Mouse (Mus musculus) lung, embryonic 16.5 days (tissue): ENCODE data around the gene Camta1. TPM values are rescaled to one million over a fixed set of nuclear protein-coding genes. Genes with fewer than 3 reads are reported as not detected.

Experiments
- ATAC-seq: fragments of 200-750 bp; cut with Nextera tagmentation; 2 replicates; pipeline ENCODE4 v1.8.0; 2017; ENCODE audit warnings: low read depth, mild to moderate bottlenecking, moderate library complexity
- H3K27ac ChIP-seq: fragments of 300-500 bp; sonication (generic); 2 replicates; pipeline ENCODE4 v1.5.1; 2014; ENCODE audit warnings: mild to moderate bottlenecking, control low read depth, low read length
- H3K27me3 ChIP-seq: fragments of 300-500 bp; sonication (generic); 2 replicates; pipeline ENCODE4 v1.6.1; 2014; ENCODE audit warnings: low read depth, low read length, mixed read lengths; ENCODE audit not compliant: control insufficient read depth, insufficient read depth
- H3K36me3 ChIP-seq: fragments of 300-500 bp; sonication (generic); 2 replicates; pipeline ENCODE4 v1.6.1; 2014; ENCODE audit warnings: low read length; ENCODE audit not compliant: control insufficient read depth, insufficient read depth
- H3K4me1 ChIP-seq: fragments of 300-500 bp; sonication (generic); replicated peaks from 2 replicates; pipeline ENCODE4 v1.6.1; 2014; ENCODE audit warnings: low read length, mixed read lengths; ENCODE audit not compliant: control insufficient read depth, insufficient read depth
- H3K4me2 ChIP-seq: fragments of 300-500 bp; sonication (generic); 2 replicates; pipeline ENCODE4 v1.6.1; 2014; ENCODE audit warnings: low read depth, low read length, control low read depth
- H3K4me3 ChIP-seq: fragments of 300-500 bp; sonication (generic); 2 replicates; pipeline ENCODE4 v1.5.1; 2014; ENCODE audit warnings: mild to moderate bottlenecking, low read length, control low read depth
- H3K9ac ChIP-seq: fragments of 300-500 bp; sonication (generic); 2 replicates; pipeline ENCODE4 v1.6.1; 2014; ENCODE audit warnings: low read length, control low read depth
- H3K9me3 ChIP-seq: fragments of 300-500 bp; sonication (generic); 2 replicates; pipeline ENCODE4 v1.6.1; 2016; ENCODE audit warnings: low read length; ENCODE audit not compliant: control insufficient read depth
- WGBS: fragments of 180-500 bp; shearing (Covaris S2); extraction: QIAGEN DNeasy Blood & Tissue Kit; methylation state at CpG from one replicate; pipeline ENCODE4 v1.1.7; 2014; 5-methylcytosine and 5-hydroxymethylcytosine counted together
- polyA plus RNA-seq: library from polyadenylated mRNA; unstranded; fragments of >200 nt; fragmentation: Nextera tagmentation; extraction: Ambion mirVana; gene quantifications from 2 replicates; pipeline ENCODE4 v1.2.1, GENCODE M21; 2015

Gene Camta1
- polyA plus RNA-seq, 1 experiment from 2014 or later, result 89.4 TPM

DNA sequence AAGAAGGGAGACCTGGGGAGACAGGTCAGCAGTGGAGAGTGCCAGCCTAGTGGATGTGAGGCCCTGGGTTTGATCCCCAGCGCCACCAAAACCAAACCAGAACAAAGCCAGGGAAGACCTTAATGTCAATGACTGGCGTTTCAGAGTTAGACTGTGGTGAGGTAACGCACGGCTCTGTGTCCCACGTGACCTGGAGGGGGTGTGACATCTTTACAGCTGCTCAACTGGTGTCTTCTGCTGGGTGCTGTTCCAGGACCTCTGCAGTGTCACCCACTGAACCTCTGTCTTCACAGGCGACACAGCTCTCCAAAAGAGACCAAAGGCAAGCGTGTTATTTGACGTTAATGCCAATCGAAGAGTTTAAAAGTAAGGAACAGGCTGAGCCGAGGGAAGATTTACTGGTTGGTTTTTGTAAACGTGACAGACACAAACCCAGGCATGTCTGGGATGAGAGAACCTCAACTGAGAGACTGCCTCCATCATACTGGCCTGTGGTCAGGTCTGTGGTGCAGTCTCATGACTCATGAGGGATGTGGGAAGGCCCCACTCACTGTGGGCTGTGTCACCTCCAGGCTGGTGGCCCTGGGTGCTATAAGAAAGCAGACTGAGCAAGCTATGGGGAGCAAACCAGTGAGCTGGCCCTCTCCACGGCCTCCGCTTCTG is 855.9 kb downstream of the Camta1 start:
- H3K4me1 ChIP-seq, result no peaks in the 10 kb centered on the region
- peaks cover 2% of the 10 kb centered on the region; the same call in 1 of the 2 replicates for H3K36me3 ChIP-seq
- no peak overlapping the region for H3K4me3 ChIP-seq
- no peak for ATAC-seq
- H3K4me2 ChIP-seq, result no peak overlapping the region
- H3K9ac ChIP-seq, result no peak overlapping the region
- no peaks in the 10 kb centered on the region for H3K27me3 ChIP-seq
- H3K27ac ChIP-seq, result no peak overlapping the region
- H3K9me3 ChIP-seq, result no peaks in the 10 kb centered on the region
- 91% methylated on average over 13 of the region's 13 CpGs for WGBS

DNA sequence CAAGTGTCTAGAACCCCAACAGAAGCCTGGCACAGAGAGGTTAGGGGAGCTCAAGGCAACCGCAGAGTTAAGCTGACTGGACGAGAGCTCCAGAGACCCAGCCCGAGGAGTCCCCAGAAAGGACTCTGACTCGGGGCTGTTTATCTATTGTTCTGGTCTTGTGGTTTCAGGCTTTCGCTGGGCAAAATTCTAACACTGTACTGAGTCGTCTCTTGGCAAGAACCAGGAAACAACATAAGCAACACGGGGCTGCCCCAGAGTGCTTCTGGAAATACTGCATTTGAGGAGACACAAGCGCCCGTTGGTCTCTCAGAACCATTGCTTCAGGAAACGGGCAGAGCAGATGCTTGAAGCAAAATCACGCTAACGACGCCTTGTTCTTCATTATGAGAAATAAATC is 860.3 kb downstream of the Camta1 start:
- ATAC-seq, result no peak
- no peak overlapping the region for H3K4me3 ChIP-seq
- no peaks in the 10 kb centered on the region for H3K27me3 ChIP-seq
- H3K4me2 ChIP-seq, result no peak overlapping the region
- H3K4me1 ChIP-seq, result no peaks in the 10 kb centered on the region
- peaks cover 2% of the 10 kb centered on the region; the same call in 1 of the 2 replicates for H3K36me3 ChIP-seq
- WGBS, result 50% methylated on average over 13 of the region's 13 CpGs
- no peak overlapping the region for H3K9ac ChIP-seq
- H3K9me3 ChIP-seq, result no peaks in the 10 kb centered on the region
- no peak overlapping the region for H3K27ac ChIP-seq

DNA sequence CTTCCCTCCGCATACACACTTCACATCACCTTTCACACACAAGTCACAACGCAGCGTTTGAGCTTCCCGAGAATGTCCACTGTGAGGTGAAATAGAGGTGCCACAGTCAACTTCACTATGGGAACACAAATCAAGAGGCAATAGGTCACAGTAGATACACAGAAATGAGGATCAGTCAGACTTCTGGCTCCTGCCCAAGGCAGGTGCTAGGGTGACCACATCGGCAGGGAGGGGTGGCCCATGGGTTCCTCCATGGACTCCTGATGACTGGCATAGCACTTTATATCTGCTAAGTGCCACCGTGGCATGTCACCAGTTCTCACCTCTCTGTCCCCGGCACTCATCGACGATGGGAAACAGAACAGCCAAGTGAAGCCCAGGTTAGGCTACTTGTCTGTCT is 863.0 kb downstream of the Camta1 start:
- no peaks in the 10 kb centered on the region for H3K27me3 ChIP-seq
- no peak overlapping the region for H3K4me2 ChIP-seq
- no peaks in the 10 kb centered on the region for H3K9me3 ChIP-seq
- 87% methylated on average over 9 of the region's 9 CpGs for WGBS
- no peaks in the 10 kb centered on the region for H3K4me1 ChIP-seq
- H3K9ac ChIP-seq, result no peak overlapping the region
- no peak for ATAC-seq
- no peaks in the 10 kb centered on the region for H3K36me3 ChIP-seq
- no peak overlapping the region for H3K4me3 ChIP-seq
- H3K27ac ChIP-seq, result no peak overlapping the region

DNA sequence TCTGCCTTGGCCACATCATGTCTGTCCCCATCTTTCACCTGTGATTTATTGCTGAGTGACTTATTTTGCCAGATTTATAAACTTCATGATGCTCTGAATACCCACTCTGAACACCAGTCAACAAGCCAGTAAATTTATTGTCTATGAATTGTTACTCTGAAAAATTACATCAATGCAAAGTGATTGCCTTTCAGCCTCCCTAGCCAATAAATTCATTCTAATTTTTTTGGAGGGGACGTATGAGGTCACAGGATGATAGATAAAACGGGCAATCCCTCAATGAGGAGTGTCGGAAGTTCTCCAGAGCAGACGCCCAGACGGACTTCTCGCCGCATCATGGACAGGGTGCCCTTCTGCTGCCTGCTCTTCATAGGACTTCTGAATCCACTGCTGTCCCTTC is 864.9 kb downstream of the Camta1 start, which contains the start of gene Uts2:
Uts2 (plus strand) TSS at position 301 of the 400 bp plus-strand sequence.
- Histone ChIP-seq H3K4me1 (no peaks in the 10 kb centered on the region), H3K27me3 (no peaks in the 10 kb centered on the region), H3K36me3 (no peaks in the 10 kb centered on the region), H3K27ac (no peak within 1 kb of the TSS), H3K4me2 (no peak within 1 kb of the TSS), H3K4me3 (no peak within 1 kb of the TSS), H3K9me3 (no peaks in the 10 kb centered on the region), H3K9ac (no peak within 1 kb of the TSS)
- ATAC-seq, result no peak
- WGBS, result 82% methylated on average over 7 of the region's 7 CpGs

DNA sequence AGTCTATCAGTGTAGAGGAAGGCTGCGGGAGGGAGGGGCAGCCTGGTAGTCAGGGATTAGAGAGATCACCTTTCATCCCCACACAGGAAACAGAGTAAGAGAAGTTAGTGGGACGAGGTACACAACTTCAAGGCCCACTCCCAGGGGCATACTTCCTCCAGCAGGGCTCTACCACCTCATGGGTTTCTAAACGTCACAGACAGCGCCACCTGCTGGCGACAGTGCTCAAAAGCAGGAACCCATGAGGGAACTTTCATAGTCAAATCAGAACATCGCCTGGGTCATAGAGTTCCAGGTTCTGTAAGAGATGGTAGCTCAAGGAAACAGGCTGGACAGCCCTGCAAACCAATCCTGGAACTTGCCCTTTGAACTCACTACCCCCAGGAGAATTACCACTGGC is 871.5 kb downstream of the Camta1 start:
- Histone ChIP-seq H3K36me3 (no peaks in the 10 kb centered on the region), H3K9me3 (no peaks in the 10 kb centered on the region), H3K4me2 (no peak overlapping the region), H3K27me3 (no peaks in the 10 kb centered on the region), H3K4me3 (no peak overlapping the region), H3K9ac (no peak overlapping the region), H3K27ac (no peak overlapping the region), H3K4me1 (no peaks in the 10 kb centered on the region)
- WGBS, result 41% methylated on average over 6 of the region's 6 CpGs
- ATAC-seq, result no peak

DNA sequence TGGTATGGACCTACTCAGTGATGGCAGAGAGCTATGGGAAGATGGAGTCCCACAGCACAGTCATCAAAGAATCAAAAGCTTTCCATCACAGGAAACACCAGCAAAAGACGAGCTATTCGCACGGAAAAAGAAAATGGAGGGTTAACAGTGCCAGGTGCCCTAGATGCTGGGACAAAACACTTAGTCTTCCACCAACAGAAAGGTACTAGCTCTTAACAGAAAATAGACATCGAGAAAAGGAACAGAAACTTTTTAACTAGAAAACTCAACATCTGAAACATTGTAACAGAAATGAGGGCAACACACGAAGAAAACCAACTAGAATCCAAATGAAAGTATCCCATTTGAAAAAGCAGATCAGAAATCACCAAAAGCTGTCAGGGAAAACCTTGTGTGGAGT is 881.5 kb downstream of the Camta1 start:
- H3K9me3 ChIP-seq, result no peaks in the 10 kb centered on the region
- H3K4me2 ChIP-seq, result no peak overlapping the region
- no peaks in the 10 kb centered on the region for H3K27me3 ChIP-seq
- ATAC-seq, result no peak
- WGBS, result 81% methylated on average over 5 of the region's 5 CpGs
- no peak overlapping the region for H3K27ac ChIP-seq
- H3K4me3 ChIP-seq, result no peak overlapping the region
- no peaks in the 10 kb centered on the region for H3K4me1 ChIP-seq
- no peak overlapping the region for H3K9ac ChIP-seq
- H3K36me3 ChIP-seq, result no peaks in the 10 kb centered on the region

DNA sequence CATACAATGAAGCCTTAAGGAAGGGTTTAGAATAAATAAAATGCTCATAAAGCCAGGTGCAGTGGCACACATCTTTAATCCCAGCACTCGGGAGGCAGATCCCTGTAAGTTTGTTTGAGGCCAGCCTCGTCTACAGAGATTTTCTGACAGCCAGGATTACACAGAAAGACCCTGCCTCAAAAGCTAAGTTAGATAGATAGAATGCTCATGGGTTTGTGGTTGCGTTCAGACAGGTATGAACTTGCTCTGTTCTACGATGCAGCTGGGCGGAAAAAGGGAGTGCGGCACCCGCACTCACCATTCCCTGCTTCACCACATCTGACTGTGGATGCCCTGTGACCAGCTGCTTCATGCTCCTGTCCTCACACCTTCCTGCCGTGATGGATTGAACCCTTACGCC is 882.2 kb downstream of the Camta1 start:
- WGBS, result 61% methylated on average over 9 of the region's 9 CpGs

DNA sequence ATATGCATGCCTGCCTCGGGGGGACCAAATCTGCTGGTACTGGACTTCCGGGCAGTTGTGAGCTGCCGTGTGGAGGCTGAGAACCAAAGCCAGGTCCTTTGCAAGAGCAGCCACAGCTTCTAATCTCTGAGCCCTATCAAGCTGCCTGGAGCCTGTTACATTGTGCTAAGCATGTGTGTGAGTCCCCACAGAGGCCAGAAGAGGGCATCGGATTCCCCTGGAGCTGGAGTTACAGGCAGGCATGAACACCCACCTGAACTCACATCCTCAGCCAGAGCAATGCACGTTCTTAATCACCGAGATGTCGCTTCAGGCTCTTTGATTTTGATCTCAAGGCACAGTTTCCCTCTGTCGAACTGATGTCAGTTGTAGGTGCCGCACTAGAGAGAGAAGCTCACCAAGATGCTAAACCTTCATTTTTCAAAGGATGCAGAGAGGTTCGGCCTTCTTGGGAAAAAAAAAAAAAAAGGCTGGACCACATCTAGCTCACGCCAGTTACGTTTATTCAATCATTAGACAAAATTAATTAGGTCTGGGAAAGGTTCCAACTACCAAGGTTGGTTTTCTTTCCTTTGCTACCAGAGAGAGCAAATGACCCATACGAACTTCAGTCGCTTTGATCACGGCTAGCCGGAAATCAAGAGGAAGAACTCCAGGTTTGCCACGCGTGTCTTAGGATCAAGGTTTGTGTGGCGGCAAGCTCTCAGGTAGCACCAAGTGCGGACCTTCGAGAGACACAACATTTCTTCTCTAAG is 883.3 kb downstream of the Camta1 start:
- Histone ChIP-seq H3K9ac (no peak overlapping the region), H3K27me3 (no peaks in the 10 kb centered on the region), H3K4me3 (no peak overlapping the region), H3K4me1 (no peaks in the 10 kb centered on the region), H3K36me3 (no peaks in the 10 kb centered on the region), H3K4me2 (no peak overlapping the region), H3K9me3 (no peaks in the 10 kb centered on the region), H3K27ac (no peak overlapping the region)
- 77% methylated on average over 21 of the region's 21 CpGs for WGBS
- no peak for ATAC-seq

More for the DNA sequence above, 882.2 kb downstream of the Camta1 start:
- Histone ChIP-seq H3K4me3 (no peak overlapping the region), H3K4me1 (no peaks in the 10 kb centered on the region), H3K27ac (no peak overlapping the region), H3K36me3 (no peaks in the 10 kb centered on the region), H3K9me3 (no peaks in the 10 kb centered on the region), H3K9ac (no peak overlapping the region), H3K27me3 (no peaks in the 10 kb centered on the region), H3K4me2 (no peak overlapping the region)
- no peak for ATAC-seq

DNA sequence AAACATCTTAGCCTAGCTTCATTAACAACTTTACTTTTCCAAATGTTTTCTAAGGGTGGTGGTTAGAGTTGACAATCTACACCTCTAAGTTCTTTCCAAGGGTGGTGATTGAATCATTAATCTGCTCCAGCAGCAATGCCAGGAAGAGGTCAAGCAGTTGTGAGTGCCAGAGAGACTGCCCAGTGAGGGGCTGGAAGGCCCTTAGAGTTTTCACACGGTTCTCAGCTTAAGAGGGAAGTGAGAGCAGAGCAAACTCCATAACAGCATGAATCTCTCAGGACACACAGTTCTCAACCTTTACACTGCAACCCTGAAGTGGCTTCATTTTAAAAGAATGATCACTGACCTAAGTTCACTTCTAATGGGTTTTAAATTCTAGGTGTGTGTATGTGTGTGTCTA is 886.5 kb downstream of the Camta1 start:
- no peak overlapping the region for H3K4me3 ChIP-seq
- no peaks in the 10 kb centered on the region for H3K9me3 ChIP-seq
- no peak overlapping the region for H3K9ac ChIP-seq
- H3K4me2 ChIP-seq, result no peak overlapping the region
- H3K4me1 ChIP-seq, result no peaks in the 10 kb centered on the region
- 13% methylated on average over 1 of the region's 1 CpGs for WGBS
- H3K36me3 ChIP-seq, result no peaks in the 10 kb centered on the region
- H3K27ac ChIP-seq, result no peak overlapping the region
- peak; percentile 60; the same call in 1 of the 2 replicates for ATAC-seq
- H3K27me3 ChIP-seq, result no peaks in the 10 kb centered on the region
